Mouse (Mus musculus): ENCODE data around the gene Fam71e1.

The Fam71e1 gene

DNA sequence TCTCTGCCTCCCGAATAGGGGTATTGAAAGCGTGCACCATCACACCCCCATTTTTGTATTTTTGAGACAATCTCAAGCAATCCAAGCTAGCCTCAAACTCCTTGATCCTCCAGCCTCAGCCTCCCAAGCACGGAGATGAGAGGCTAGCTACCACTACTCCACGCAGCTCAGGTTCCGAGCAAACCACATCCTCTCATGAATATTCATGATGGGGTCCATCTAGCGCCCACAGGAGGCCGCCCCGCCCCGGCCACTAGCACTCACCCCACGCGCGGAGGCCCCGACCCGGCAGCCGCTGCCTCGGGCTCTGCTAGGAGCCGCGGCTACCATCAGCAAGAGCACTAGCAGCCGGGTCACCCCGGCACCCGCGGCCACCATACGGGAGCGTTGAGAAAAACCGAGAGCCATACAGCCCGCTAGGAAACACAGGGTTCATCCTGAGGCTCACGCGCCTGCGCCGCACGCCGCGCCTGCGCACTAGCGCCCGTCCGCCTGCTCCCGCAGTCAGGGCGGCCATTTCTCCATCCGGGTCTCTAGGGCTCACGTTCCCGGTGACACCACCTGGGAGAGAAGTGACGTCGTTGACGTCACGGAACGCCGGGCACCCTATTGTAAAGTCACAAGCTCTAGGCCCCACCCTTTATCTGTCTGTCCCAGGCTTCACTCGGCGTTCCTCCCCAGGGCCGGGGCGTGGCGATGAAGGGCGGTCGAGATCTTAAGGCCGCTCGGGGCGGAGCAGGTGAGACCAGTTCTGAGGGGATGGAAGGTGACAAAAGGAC is at the start of gene Fam71e1, which contains the start of gene Emc10:
Gene Fam71e1 (plus strand): TSS at position 590 of the 779 bp plus-strand sequence.
Gene Emc10 (minus strand): TSS at position 538 of the 779 bp plus-strand sequence.
- peak; percentile 97 for DNase-seq (ENCODE audit: low spot score in 2 of 2)

DNA sequence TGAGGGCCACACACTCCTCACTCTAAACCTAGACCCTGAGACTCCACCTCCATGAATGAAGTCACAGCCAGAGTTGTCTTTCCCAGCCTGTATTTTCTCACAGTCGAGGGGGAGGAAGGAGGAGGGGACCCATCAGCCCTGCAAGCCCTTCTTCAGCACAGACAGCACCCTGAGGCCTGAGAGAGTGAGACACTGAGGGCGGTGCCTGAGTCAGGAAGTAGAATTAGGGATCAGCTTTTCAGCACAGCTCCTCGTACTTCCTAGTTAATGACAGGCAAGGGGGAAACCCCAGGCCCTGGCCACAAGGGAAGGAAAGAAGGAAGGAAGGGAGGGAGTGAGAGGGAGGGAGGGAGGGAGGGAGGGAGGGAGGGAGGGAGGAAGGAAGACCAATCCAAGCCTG is 43.1 kb upstream of the Fam71e1 start:
- no peak for DNase-seq (ENCODE audit: low spot score in 2 of 2)

- no peak for DNase-seq (ENCODE audit: low spot score in 2 of 2)
Observed at GRCm38 (mm10) chr7:44456302-44456701, 40.1 kb upstream of the Fam71e1 start.

DNA sequence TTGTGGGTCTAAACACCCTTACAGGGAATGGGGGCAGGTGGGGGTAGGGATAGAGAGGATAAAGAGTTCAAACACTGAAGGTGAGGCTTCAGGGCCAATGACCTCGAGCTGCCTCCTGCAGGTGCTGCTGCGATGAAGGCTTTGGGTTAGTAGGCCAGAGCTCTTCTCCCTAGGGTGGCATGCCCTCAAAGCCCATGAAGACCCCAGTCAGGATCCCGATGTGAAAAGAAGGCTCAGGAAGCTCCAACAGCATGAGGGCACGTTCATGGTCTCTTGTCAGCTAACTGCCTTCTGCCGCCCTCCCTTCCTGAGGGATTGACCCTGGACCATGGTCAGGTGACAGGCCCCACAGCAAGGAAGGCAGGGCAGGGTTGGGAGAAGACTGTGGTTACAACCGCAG is 36.3 kb upstream of the Fam71e1 start:
- DNase-seq (ENCODE audit: low spot score in 2 of 2) = peak in 1 of 2 experiments; percentile 3

DNA sequence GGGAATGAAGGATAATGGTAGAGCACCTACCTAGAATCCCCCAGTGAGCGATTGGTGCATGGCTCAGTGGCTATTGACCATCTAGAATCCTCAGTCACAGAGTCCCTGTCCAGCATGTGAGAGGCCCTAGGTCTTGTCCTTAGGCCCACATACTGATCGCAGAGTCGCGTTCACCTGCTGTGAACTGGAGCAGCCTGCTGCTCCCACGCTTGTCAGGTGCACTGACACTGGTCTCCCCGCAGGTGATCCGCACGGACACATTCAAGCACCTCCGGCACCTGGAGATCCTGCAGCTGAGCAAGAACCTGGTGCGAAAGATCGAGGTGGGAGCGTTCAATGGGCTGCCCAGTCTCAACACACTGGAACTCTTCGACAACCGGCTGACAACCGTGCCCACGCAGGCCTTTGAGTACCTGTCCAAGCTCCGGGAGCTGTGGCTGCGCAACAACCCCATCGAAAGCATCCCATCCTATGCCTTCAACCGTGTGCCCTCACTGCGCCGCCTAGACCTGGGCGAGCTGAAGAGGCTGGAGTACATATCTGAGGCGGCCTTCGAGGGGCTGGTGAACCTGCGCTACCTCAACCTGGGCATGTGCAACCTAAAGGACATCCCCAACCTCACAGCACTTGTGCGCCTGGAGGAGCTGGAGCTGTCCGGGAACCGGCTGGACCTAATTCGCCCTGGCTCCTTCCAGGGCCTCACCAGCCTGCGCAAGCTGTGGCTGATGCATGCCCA is 35.4 kb upstream of the Fam71e1 start:
- peak in 1 of 2 experiments; percentile 16 for DNase-seq (ENCODE audit: low spot score in 2 of 2)

DNA sequence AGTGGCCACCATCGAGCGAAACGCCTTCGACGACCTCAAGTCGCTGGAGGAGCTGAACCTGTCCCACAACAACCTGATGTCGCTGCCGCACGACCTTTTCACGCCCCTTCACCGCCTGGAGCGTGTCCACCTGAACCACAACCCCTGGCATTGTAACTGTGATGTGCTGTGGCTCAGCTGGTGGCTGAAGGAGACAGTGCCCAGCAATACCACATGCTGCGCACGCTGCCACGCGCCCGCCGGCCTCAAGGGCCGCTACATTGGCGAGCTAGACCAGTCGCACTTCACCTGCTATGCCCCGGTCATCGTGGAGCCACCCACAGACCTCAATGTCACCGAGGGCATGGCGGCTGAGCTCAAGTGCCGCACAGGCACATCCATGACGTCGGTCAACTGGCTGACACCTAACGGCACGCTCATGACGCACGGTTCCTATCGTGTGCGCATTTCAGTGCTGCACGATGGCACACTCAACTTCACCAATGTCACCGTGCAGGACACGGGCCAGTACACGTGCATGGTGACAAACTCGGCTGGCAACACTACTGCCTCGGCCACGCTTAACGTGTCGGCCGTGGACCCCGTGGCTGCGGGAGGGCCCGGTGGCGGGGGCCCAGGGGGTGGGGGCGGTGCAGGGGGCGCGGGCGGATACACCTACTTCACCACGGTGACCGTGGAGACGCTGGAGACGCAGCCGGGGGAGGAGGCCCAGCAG is 34.7 kb upstream of the Fam71e1 start:
- DNase-seq (ENCODE audit: low spot score in 2 of 2) = peak in 1 of 2 experiments; percentile 10

DNA sequence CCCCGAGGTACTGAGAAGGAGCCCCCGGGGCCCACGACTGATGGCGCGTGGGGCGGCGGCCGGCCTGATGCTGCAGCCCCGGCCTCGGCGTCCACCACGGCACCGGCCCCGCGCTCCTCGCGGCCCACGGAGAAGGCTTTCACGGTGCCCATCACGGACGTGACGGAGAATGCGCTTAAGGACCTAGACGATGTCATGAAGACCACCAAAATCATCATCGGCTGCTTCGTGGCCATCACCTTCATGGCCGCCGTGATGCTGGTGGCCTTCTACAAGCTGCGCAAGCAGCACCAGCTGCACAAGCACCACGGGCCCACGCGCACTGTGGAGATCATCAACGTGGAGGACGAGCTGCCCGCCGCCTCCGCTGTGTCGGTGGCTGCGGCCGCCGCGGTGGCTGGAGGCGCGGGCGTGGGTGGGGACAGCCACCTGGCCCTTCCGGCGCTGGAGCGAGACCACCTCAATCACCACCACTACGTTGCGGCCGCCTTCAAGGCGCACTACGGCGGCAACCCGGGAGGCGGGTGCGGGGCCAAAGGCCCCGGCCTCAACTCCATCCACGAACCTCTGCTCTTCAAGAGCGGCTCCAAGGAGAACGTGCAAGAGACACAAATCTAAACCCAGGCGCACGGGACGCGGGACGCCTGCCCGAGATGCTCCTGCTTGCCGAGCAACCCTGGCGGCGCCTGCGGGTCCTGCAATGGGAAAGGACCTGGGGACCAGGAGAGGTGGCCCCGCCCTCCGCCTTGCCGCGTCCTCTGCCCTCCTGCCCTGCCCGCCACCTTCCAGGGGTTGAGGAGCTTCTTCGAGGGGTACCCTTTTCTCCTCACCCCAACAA is 33.9 kb upstream of the Fam71e1 start:
- peak; percentile 15 to 29 for DNase-seq (ENCODE audit: low spot score in 2 of 2)

- no peak for DNase-seq (ENCODE audit: low spot score in 2 of 2)
Observed at GRCm38 (mm10) chr7:44463056-44463425, 33.3 kb upstream of the Fam71e1 start.

- DNase-seq (ENCODE audit: low spot score in 2 of 2) = peak; percentile 12 to 21
Observed at GRCm38 (mm10) chr7:44463556-44464225, 32.7 kb upstream of the Fam71e1 start.

GRCm38 (mm10) chr7:44464511-44464910 is 31.9 kb upstream of the Fam71e1 start:
- peak; percentile 74 to 82 for DNase-seq (ENCODE audit: low spot score in 2 of 2)

GRCm38 (mm10) chr7:44465111-44465510 is 31.3 kb upstream of the Fam71e1 start, which contains the start of gene Aspdh:
TSS of gene Aspdh (plus strand) at chr7:44465391.
- DNase-seq (ENCODE audit: low spot score in 2 of 2) = peak in 1 of 2 experiments; percentile 28

DNA sequence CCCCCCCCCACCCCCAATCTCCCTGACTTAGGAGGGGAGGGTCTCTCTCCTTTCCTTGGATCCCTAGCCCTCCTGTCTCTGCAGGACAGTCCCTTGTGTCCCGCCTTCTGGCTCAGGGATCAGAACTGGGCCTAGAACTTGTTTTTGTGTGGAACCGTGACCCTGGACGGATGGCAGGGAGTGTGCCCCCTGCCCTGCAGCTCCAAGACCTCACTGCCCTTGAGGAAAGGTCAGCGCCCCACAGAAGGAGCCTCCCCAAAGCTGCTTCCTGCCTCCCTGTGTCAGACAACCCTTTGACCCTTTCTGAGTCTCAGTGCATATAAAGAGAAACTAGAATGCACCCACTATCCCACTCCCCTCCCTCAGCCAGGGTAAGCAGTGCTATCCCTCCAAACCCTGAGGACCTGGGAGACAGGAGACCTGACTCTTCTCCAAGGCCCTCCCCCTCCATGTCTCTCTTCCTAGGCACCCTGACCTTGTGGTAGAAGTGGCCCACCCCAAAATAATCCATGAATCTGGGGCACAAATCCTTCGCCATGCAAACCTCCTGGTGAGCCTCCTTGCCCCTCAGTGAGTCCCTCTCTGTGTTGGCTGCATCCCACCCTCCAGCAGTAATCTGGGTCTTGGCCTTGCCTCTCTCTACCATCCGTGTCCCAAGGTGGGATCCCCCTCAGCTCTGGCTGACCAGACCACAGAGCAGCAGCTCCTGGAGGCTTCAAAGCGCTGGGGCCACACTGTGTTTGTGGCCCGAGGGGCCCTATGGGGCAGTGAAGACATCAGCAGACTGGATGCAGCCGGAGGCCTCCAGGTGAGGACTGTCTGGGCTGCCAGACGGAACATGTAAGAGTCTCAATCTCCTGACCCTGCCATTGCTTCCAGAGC is 30.1 kb upstream of the Fam71e1 start:
- peak; percentile 10 to 35 for DNase-seq (ENCODE audit: low spot score in 2 of 2)

DNA sequence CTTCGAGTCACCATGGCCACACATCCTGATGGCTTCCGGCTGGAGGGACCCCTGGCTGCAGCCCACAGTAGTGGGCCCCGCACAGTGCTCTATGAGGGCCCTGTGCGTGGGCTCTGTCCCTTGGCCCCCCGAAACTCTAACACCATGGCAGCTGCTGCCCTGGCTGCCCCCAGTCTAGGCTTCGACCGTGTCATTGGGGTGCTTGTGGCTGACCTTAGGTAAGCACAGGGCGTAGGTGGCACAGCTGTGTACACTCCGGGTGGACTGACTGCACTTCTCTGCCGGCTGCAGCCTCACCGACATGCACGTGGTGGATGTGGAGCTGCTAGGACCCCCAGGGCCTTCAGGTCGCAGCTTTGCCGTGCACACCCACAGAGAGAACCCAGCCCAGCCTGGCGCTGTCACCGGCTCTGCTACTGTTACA is 29.5 kb upstream of the Fam71e1 start:
- DNase-seq (ENCODE audit: low spot score in 2 of 2) = peak in 1 of 2 experiments; percentile 39

- peak; percentile 92 to 96 for DNase-seq (ENCODE audit: low spot score in 2 of 2)
Observed at GRCm38 (mm10) chr7:44467811-44468411, 28.5 kb upstream of the Fam71e1 start, which contains the start of gene Josd2. TSS of gene Josd2 (plus strand) at chr7:44467980.

DNA sequence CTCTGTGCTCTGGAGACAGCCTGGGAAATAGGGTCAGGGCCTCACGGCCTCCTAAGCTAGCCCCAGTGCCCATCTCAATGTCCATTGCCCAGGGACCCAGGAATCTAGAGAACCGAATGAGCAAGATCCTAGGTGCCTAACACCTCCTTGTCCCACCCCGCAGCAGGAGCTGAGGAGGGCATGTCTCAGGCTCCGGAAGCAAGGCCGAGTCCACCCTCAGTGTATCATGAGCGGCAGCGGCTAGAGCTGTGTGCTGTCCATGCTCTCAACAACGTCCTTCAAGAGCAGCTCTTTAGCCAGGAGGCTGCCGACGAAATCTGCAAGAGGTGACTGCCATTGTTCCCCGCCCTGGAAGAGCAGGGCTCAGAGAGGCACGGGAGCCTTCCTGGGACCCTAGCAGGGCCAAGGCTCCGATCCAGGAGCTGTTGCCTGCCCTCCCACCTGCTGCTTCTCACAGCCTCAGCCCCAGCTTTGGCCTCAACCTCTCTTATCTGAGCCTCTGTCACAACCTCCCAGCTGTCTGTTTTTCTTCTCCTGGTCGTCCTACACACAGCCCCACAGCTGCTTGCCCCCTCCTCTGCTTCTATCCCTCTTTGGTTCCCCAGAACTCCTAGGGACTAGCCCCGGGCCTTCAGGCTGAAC is 27.6 kb upstream of the Fam71e1 start:
- DNase-seq (ENCODE audit: low spot score in 2 of 2) = peak in 1 of 2 experiments; percentile 34

GRCm38 (mm10) chr7:44469677-44470675 is 26.4 kb upstream of the Fam71e1 start:
- DNase-seq (ENCODE audit: low spot score in 2 of 2) = peak in 1 of 2 experiments; percentile 9
